Mouse (Mus musculus) lung, postnatal 36 days (tissue): ENCODE data around the gene Usp43.

ENCODE experiments used
- DNase-seq: peaks from one replicate; pipeline ENCODE4 v3.0.0; 2022; ENCODE audit warnings: mixed read lengths

Gene Usp43

DNA sequence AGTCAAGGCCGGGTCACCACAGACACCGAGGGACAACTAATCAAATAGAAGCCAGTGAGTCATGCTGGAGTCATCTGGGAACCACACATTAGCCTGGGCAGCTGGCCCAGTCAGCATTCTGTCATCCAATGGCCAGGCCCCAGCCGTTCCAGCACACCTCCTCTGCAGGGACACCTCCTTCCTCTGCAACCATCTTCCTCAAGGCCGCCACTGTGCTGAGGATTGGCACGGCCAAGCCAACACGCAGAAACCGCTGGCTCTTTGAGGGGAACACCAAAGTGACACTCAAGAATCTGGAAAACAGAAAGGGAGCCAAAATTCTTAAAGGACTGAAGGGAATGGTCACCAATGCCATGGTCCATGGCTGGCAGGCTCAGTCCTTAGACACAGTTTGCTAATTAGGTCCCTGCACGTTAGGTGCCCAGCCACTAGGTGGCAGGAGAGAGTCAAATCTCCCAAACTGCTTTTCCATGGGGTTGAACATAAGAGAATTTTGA is 24.8 kb downstream of the Usp43 start:
- peak; percentile 78 for DNase-seq

DNA sequence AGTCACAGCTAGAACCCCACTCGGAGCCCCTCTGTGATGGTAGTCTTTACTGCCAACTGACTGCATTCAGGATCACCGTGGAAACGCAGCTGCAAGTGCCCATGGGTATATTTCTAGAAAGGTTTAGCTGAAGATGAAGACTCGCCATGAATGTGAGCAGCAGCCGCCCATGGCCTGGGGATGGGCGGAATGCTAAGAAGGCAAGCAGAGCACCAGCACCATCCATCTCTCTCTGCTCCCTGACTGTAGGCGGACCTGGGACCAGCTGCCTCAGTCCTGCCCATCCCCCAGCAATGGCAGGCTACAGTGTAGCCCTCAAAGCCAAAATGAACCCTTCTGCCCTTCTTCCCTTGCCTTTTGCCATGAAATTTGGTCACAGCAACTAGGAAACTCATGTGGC is 26.3 kb downstream of the Usp43 start:
- DNase-seq: no peak

DNA sequence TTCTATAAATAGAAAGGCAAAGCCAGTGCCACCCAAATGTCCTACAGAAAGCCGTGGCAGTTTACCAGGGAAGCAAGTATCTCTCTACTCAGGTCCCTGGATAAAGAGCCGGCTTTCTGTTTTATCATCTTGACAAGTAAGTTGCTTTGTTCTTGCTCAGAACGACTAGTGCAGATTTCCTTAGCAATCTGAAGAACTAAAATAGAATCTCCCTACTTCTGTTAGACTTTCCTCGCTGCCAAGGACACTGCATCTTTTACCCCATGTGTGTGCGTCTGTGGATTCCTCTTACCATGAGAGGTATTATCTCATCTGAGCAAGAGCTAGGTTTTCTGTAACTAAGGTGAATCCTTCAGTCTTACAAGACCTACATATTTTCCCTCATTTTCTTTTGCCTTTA is 33.4 kb downstream of the Usp43 start:
- DNase-seq: no peak

DNA sequence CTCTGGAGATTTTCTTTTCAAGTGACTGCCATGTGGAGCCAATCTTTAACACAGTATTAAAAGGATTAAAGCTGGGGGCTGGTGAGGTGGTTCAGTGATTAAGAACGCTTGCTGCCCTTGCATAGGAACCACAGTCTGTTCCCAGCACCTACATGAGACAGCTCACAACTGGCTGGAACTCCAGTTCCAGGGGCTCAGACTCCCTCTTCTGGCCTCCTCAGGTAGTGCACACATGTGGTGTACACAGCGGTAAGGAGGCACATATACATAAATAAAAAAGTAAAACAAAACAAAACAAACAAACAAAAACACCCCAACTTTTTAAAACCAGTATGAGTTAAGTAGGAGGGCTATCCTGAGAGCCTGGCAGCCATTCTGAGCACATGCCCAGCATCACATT is 36.0 kb downstream of the Usp43 start:
- no peak for DNase-seq

DNA sequence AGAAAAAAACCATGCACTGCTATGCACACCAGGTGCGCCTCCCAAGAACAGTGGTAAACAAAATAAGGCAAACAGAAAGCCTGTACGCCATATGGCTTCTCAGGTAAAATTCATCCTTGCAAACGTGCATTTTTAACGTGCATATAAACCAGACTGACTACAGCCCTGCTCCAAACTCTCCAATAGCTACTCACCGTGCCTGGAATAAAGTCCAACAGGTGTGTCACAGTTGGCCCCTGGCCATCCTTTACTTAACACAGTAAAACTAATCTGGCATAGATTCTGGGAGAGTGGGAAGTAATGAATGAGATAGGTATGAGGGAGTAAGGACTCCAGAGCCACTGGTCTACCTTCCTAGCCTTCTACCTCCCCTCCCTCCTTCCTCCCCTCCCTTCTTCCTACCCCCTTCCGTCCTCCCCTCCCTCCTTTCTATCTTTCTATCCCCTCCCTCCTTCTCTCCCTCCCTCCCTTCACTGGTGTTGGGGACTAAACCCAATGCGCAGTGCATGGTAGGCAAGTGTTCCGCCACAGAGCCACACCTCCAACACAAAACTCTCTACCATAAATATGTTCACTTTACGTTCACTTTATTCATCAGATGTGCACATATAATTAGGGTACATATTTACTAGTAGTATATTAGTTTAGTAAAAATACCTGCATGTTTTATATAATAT is 56.3 kb downstream of the Usp43 start:
- DNase-seq: peak; percentile 54

DNA sequence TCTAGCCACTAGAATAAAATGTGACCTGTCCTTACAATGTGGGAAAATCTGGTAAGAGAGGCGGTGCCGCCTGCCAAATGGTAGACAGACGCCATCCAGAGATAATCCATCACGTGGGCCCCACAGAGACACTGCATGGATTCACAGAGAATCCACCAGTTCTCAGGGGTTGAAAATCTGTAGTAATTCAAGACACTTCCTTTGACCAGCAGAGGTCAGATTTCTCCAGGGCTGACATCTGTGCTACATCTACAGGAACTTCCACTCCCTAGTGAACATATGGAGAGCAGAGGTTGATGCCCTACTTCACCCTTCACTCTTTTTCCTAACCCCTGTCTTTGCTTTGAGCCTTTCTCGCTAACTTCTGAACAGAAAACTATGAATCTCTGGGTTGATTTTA is 56.9 kb downstream of the Usp43 start:
- DNase-seq: no peak

DNA sequence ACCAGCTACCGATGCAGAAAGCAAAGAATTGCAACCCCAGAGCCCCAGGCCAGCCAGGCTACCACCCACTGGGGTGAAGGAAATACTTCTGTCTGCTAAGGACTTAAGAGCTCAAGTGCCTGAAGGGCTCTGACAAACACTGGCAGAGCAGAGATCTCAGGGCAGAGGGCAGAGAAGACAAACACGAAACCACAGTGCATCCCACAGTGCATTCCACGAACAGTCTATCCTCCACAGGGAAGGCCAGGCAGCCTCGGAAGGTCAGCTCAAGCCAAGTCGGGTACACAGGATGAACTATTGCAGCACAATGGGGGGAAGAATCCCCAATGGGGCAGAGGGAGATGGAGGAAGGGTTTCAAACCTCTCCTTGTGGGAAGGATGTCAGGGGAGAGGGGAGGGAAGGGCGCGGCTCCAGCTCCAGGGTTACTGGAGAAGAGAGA is 60.5 kb downstream of the Usp43 start:
- peak; percentile 40 for DNase-seq

DNA sequence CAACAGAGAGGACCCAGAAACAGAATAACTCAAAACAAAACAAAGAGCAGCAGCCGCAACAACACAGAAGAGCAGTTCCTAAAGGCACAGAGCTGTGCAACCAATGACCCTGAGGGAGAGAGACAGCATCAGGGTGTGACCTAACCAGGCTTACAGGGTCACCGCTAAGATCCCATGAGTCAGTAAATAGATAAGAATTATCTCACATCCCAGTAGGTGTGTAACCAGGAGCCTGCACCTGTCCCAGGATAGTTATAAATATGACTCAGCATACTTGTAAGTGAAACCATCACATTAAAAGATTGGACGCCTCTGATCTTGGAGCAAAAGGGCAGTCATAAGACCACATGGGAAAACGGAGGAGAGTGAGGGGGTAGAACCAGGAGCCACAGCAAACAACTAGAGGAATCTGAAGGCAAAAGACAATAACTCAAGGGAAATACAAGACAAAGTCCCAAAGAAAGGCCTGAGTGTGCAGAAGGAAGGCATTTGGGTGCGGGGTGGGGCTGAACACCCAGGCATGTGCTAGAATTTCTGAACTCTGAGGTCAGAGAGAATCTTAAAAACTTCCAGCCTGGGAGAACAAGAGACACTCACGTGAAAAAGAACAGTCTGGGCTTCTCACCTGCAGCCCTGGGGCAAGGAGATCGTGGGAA is 61.1 kb downstream of the Usp43 start:
- DNase-seq: no peak

DNA sequence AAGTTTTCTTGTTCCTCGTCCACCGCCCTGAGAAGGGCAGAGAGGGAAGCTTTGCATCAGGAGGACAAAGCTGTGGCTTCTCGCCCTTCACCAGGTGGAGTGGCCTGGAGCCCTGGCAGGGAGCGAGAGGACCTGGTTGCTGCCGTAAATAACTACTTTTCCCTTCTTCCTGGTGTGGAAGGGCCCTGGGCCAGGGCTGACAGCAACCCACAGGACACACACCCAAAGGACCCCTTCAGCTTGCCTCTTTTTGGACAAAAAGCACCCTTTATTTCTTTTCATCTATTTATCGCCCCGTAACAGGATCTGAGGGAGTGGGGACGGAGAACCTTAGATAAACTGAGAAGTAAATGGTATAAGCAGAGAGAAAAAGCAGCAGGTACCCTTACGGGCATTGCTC is 63.4 kb downstream of the Usp43 start:
- DNase-seq: no peak

DNA sequence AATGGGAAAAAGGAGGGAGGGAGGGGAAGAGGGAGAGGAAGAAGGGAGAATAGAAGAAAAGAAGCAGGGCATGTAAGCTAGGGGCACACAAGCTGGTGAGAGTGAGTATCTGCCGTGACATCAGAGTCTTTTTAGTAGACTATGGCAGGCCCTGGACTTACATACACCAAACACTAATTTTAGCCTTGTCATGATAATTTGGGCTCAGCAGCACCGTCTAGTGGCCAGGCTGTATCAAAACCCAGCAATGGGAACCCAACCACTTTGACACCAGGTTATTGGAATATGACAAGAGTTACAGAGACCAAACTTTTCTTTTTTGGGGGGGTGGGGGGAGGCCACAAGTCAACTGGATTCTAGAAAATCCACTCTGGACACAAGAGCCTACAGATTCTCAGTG is 66.9 kb downstream of the Usp43 start:
- peak; percentile 69 for DNase-seq

DNA sequence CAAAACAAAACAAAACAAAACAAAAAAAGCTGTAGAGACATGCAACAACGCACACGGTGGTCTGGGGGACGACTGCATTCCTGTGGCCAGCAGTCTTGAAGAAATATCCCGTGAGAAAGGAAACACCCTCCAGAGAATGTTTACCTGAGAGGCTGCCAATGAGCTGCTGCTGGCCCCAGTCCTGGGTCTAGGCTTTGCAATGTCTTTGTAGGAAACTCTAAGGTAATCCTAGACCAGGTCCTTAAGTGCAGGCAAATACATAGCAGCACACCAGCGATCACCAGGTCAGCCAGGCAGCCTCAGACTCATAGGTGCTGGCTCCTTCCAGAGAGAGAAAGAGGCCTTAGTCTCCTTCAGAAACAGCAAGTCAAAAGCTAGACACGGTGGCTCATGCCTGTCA is 68.0 kb downstream of the Usp43 start:
- DNase-seq: peak; percentile 40

DNA sequence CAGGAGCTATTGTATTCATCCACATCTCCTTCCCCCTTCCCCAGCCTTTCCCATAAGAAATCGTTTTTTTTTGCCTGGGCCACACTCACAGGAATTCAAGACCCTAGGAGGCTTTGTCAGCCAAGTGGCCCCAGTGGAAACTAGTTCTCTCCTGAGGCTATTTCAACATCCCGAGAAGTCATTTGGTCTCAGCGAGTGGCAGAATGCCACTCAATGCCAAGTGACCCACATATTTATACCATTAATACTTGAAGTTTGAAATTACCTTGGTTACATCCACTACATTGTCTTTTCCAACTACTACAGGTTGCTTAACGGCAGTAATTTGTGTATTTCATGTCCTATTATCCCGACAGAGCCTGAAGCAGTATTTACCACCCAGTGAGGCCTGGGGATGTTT is 70.2 kb downstream of the Usp43 start:
- DNase-seq: peak; percentile 8

DNA sequence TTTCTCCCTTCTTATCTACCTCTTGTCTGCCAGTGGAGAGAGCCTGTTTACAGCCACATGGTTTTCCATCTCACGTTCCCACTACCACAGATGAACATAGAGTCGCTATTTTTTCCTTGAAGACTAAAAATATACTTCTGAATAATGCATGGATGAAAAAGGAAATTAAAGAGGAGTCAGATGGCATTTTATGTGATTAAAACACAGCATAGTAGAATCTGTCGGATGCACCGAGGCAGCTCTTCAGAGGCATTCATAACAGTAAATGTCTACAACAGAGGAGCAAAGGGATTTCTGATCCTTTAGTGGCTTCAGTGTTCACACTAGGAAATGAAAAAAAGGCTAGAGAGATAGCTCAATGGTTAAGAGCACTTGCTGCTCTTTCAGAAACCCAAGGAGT is 76.8 kb downstream of the Usp43 start:
- DNase-seq: no peak

DNA sequence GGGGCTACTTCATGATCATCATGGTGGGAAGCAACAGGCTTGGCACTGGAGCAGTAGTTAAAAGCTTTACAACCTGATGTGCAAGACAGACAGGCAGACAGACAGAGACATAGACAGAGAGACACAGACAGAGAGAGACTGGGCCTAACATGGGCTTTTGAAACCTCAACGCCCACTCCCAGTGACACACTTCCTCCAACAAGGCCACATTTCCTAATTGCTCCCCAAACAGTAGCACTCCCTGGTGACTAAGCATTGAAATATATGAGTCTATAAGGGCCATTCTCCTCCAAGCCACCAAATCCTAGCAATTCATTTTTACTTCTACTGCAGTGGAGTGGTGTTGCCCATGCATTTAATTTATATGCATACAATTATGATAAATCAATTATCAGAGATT is 82.1 kb downstream of the Usp43 start:
- DNase-seq: no peak

DNA sequence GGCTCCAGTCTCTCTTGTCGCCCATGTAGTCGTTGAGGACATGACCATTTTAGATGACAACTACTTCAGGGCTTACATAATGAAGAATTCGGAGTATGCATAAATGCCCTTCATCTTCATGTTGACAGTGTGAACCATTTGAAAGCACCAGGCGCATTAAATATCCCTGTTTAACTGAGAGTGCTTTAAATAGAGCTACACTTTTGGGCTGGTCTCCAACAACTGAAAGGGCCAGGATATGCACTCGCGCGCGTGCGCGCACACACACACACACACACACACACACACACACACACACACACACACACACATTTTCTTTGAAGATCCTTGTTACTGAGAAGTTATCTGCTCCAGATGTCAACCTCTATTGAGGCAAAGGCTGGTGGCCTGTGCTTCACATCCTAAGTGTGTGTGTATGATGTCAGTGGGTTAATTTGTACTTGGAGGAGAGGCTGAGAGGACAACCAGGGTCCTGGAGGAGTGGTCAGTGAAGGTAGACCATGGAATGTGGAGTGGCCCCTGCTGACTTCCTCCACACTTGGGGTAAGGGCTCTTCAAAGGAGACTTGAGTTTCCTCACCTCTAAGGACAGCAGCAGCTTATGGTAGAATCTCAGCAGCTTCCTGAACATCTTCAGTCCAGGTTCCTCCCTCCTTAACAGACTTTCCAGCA is 86.4 kb downstream of the Usp43 start:
- DNase-seq: peak; percentile 61

DNA sequence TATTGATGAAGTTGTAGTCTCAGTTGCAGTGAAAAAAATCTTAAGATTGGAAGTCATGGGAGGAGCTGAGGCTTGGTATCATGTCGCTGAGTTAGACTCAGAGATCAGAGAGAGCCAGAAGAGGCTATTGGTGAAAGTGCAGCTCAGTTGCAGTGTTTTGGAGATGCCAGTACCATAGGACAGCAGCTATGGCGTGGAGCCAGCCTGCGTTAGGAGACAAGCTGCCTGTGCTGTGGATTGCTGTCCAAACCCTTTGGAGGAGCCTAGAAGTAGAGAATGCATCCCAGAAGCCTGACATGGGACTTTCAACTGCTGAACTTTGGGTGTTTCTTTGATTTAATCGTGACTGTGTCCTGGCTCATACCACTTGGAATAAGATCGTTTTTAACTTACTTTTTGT is 90.1 kb downstream of the Usp43 start:
- no peak for DNase-seq

DNA sequence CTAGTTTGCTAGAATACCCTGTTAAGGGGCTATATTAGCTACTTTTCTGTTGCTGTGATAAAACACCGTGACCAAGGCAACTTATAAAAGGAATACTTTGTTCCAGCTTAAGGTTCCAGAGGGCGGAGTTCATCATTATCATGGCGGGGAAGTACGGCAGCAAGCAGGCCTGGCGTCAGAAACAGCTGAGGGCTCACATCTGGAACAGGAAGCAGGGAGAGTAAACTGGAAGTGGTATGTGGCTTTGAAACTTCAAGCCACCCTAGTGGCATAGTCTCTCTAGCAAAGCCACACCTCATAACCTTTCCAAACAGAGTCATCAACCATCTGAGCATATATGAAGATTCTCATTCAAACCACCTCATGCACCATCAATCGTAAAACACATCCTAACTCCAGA is 92.4 kb downstream of the Usp43 start:
- DNase-seq: no peak

DNA sequence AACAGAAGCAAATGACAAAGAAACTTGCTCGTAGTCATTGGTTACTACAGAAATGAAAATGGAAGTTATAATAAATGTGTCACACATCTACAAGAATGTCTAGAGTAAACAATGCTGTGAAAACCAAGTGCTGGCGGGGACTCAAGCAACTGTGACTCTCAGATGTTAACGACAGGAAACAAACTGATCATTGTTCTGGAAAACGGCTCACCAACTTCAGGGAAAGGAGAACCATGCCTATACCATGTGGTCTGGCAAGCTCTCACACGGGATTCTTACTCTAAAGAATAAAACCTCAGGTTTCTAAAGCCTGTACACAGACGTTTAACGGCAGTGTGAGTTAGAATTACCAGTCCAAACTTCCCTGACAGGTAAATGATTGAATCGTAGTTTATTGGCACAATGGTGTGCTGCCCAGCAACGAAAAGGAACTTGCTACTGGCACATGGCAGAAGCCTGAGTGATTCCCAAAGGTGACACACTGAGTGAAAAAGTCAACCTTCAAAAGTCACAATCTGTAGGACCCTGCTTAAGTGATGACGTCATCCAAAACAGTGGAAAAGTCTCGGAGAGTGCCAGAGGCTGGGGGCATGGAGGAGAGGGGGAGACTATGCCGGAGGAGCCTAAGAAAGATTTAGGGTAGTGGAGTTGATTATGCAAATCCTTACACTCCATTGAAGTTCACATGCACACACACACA is 93.4 kb downstream of the Usp43 start:
- peak; percentile 76 for DNase-seq

DNA sequence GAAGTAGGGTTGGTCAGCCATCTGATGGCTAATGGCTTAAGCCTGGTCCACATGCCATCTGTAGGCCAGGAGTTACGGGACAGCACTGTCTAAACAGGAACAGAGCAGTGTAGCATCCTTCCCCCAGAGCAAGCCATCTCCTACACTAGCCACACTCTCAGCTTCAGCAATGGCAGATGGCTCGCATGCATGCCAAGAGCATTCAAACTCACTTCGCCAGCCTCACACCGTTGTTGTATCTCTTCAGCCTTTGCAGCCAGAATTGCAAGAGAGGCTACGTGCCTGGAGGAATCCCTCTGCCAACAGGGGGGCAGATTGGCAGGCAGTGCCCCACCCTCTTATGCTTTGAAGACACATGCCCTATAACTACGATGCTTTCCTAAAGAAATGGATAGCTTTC is 100.4 kb downstream of the Usp43 start:
- DNase-seq: no peak

DNA sequence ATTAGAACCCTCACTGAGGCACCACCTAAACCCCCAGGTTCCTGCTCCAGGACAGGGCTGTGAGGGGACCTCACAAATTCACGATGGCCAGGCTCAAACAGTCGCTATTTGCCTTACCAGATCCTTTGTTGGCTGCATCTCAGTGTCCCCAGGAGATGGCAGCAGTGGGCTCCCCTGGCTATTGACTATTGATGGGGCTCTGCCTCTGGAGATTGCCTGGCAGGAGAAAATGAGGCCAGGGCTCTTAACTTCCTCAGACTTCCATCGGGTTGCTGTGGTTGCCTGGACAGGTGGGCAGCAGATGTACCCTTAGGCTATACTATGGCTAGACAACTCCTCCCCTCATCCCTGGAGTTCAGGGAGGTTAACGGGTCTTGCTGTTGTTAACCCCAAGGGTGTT is 101.7 kb downstream of the Usp43 start:
- peak; percentile 61 for DNase-seq

DNA sequence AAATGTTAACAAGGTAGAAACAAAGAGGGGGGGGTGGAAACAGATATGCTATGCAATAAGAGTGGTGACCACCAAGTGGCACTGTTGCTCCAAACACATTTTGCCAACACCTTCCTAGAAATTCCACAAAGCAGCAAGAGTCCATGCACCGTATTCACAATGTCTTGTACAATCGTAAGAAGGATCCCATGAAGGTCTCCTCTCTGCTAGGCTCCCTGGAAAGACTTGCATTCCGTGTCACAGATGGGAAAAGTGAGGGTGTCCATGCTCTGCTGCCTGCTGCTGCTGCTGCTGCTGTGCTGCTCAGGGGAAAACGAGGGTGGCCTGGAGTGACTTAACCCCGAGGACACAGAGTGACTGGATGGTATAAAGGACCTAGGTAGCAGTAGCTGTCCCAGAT is 102.3 kb downstream of the Usp43 start:
- peak; percentile 65 for DNase-seq

DNA sequence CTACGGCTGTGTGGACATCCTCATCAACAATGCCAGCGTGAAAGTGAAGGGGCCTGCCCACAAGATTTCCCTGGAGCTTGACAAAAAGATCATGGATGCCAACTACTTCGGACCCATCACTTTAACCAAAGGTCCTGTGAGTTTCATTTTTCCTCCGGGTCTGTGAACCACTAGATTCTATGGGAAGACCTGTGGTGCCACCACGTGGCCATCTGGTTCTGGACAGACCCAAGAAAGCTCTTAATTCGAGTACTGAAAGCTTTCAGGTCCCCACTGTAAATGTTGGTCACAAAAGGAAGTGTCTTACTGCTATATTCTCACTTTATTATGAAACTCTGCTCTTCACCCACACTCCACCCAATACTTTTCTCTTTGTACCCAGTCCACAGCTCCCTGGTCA is 110.4 kb downstream of the Usp43 start:
- DNase-seq: no peak

DNA sequence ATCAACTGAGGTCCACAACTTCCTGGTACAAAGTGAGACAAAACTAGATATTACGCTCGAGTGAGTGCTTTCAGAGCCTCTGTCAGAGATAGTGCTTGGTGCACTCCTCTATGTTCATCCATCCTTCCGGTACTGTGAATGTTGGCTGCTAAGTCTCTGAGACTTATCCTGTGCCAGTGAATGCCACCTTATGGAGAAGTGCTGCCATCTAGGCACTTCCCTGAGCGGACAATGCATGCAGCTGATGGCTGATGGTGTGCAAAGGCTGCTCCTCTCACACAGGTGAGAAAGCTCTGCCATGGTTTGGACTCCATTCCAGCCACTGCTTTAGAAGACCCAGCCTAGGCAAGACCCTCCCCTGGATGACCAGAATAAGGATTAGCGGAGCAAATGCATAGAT is 113.9 kb downstream of the Usp43 start:
- no peak for DNase-seq
